Mouse (Mus musculus) 416B (cell line): Measurements from ENCODE around the gene Gtpbp3.

ENCODE experiments used
- DNase-seq: peaks from one replicate; pipeline ENCODE4 v3.0.0; 2011; ENCODE audit warnings: low read depth

Gene Gtpbp3

GRCm38 (mm10) chr8:71497881-71498501 lies 10.1 kb downstream of the Gtpbp3 start:
- no peak for DNase-seq

DNA sequence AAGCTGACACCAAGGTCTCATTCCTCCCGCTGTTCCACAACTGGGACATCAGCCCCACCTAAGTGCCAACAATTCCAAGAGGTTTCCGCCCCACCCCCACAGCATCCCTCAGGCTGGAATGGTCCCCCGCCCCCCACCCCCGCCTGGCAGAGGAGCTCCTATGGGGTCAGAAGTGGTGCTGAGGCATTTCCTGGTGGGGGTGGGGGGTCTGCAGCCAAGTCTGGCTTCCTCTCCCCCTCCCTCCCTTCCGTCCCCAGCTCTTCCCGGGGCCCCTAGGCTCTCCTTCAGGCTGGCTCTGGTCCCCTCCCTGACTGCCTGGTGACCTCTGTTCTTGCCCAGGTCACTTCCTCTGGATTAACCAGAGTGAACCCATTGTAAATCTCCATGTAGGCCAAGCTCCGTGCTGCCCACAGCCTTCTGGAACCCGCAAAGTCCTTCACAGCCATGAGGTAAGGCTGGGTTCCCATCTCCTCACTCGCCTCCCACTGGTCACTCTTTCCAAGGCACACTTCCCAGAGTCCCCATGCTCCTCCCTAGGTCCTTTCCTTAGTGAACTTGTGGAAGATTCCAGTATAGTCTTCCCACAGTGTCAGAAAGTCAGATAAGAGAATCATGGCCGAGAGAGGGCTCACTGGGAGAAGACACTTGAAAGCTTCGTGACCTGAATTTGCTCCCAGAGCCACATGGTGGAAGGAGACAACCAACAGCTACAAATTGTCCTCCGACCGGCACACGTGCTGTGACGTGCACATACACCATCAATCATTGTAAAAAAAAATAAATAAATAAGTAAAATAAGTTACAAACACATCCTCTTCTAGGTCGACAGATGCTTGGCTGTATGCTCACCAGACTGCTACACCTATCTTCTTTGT lies 11.2 kb downstream of the Gtpbp3 start:
- no peak for DNase-seq

DNA sequence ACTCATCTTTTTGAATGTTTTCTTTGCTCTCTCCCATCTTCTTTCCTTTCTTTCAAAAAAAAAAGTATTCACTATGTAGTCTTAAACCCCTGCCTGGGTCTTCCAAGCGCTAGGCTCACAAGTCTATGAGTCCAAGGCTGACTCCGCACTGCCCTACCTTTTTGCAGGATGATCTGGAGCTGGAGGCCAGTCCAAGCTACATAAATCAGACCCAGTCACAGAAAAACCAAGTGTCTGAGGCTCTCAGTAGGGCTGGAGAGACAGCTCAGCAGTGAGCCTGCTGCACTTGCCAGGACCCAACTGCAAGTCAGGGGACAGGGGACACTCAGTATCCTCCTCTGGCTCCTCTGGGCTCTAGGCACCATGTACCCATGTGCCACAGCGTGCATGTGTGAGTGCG lies 16.4 kb downstream of the Gtpbp3 start:
- DNase-seq, result no peak

DNA sequence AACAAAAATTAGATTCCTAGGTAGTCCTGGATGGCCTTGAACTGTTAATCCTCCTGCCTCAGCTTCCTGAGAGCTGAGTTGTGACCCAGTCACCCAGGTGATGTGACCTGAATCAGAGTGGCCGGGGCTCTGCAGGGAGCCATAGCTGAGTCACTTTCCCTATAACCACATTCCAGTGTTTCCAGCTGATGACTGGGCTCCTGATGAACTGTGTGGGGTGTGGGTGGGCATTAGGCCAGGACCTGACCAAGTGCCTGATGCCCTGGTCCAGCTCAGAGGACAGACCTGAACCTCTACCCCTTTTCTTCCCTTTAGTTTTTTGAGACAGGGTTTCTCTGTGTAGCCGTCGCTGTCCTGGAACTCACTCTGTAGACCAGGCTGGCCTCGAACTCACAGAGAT lies 17.4 kb downstream of the Gtpbp3 start:
- peak; percentile 21 for DNase-seq

DNA sequence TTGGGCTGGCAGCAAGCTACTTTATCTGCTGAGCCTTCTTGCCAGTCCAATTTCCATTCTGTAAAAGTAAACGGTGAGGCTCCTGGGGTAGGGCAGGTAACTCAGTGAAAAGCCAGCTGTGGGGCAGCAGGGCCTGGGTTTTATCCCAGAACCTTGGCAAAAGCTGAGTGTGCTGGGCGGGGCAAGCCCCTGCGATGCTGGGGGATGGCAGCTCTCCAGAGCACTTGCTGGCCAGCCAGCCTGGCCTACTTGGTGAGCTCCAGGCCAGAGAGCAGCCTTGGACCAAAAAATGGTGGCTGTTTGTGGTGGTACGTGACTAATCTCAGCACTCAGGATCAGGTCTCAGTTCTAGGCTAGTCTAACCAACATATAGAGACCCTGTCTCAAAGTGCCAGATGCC lies 18.1 kb downstream of the Gtpbp3 start:
- DNase-seq, result no peak

DNA sequence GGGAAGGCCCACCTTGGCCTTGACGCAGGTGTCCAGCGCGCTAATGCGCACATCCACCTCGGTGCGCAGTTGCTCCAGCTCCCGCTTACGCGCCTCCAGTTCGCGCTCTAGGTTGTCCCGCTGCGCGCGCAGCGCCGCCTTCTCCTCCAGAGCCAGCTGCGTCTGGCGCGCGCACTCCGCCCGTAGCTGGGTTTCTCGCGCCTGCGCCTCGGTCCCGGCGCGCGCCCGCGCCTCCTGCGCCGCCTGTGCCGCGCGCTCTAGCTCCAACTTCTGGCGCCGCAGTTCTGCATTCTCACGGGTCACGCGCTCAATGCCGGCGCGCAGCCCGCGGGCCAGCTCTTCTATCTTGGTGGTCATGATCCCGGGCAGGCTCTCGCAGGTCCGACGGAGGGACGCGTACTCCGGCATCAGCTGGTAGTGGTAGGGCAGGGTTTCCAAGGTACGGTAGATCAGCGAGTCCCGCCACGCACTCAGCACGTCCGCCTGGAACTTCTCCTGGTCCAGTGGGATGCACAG lies 19.7 kb downstream of the Gtpbp3 start:
- DNase-seq, result no peak

GRCm38 (mm10) chr8:71509316-71509715 lies 21.4 kb downstream of the Gtpbp3 start:
- DNase-seq, result no peak

DNA sequence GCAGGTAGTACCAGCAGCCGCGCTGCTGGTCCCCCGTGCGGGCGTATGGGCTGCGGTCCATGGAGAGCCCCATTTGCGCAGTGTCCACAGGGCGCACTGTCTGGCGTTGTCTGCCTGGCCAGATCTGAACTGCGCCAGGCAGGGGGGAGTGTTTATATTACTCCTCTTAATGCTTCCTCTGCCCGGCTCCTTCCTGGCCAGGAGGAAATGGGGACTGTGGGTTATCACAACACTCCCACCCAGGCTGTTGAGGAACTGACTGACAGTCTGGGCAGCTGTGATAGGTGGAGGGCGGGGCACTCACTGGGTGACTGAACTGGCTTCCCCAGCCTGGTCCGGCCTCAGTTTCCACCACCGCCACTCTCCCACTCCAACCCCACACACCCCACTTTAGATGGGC lies 23.7 kb downstream of the Gtpbp3 start, which contains the start of gene Plvap:
Gene Plvap (minus strand): TSS at position 109 of the 400 bp plus-strand sequence.
- peak; percentile 87 for DNase-seq

DNA sequence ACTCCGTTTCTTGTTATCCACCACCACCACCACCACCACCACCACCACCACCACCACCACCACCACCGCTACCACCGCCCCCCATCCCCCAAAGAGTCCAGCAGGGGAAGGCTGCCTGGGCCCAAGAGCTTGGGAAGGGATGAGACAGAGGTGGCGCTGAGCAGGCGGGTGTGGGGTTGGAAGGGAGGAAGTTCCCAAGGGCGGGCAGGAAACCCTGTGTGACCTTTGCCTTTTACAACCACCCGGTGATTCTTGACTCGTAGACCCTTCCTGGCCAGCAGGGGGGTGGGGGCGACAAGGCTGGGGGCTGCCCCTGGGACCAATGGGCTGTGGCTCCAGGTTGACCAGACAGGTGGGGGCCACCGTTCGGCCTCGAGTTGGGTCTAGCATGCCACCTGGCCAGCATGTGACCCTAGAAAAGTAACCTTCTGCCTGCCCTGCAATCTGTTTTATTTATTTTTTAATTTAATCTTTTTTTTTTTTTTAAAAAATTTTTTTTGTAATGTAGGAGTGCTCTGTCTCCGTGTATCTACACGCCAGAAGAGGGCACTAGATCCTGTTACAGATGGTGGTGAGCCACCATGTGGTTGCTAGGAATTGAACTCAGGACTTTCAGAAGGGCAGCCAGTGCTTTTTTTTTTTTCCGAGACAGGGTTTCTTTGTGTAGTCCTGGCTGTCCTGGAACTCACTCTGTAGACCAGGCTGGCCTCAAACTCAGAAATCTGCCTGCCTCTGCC lies 25.3 kb downstream of the Gtpbp3 start:
- peak; percentile 59 for DNase-seq

- DNase-seq, result peak; percentile 54
Observed at GRCm38 (mm10) chr8:71515043-71515442, 27.1 kb downstream of the Gtpbp3 start.

DNA sequence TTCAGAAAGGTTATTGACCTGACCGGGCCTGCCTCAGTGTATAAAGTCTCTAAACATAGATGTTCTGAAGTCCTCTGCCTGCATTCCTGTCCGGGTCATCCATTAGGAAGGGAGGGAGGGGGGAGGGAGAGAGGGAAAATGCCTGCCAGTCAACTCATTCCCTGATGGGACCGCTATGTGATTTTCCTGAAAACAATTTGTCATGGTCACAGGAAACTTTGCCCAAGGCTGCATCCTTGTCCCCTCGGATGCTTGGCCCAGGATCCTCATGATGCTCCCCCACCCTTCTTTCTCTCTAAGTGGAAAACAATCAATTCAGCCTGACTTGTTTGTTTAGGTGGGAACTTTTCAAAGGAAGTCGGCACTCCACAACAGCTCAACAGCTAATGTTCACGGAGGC lies 28.9 kb downstream of the Gtpbp3 start:
- DNase-seq, result no peak

DNA sequence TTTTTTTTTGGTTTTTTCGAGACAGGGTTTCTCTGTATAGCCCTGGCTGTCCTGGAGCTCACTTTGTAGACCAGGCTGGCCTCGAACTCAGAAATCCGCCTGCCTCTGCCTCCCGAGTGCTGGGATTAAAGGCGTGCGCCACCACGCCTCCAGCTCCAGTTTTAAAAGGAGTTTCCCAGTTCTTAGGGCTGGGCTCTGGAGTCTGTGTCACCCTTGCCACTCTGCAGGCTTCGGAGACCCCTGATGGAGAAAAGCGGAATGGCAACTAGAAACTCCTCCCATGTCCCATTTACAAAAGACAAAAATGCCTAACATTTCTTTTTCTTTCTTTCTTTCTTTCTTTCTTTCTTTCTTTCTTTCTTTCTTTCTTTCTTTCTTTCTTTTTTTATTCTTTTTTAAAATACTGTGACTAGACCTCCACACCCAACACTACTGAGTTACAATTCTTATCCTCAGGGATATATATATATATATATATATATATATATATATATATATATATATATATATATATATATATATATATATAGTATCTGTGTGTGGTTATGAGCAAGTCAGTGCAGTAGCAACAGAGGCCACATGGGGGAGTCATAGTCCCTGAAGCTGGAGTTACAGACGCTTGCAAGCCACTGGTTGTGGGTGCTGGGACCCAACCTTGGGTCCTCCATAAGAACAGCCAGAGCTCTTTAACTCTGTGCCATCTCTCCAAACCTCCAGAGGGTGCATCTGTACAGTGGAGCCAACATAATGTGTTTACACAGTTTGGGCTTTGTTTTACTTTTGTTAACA lies 31.3 kb downstream of the Gtpbp3 start:
- DNase-seq, result peak; percentile 85

DNA sequence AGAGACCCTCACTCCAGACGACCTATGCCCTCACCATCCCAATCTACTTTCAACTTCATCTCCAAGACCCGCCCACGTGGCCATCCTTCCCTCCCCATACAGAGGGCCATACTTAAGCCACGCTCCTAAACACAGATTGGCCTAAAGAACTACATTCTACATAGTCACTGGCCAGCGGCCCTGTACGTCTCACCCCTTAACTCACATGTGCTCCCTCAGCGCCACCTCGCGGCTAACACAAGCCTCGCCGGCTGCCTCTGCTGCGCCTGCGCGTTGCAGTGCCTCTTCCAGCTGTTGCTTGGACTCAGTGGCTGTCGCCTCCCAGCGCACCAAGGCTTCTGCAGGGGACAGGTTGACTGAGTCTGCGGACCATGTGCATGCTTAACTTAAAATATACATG lies 33.7 kb downstream of the Gtpbp3 start:
- peak; percentile 98 for DNase-seq

DNA sequence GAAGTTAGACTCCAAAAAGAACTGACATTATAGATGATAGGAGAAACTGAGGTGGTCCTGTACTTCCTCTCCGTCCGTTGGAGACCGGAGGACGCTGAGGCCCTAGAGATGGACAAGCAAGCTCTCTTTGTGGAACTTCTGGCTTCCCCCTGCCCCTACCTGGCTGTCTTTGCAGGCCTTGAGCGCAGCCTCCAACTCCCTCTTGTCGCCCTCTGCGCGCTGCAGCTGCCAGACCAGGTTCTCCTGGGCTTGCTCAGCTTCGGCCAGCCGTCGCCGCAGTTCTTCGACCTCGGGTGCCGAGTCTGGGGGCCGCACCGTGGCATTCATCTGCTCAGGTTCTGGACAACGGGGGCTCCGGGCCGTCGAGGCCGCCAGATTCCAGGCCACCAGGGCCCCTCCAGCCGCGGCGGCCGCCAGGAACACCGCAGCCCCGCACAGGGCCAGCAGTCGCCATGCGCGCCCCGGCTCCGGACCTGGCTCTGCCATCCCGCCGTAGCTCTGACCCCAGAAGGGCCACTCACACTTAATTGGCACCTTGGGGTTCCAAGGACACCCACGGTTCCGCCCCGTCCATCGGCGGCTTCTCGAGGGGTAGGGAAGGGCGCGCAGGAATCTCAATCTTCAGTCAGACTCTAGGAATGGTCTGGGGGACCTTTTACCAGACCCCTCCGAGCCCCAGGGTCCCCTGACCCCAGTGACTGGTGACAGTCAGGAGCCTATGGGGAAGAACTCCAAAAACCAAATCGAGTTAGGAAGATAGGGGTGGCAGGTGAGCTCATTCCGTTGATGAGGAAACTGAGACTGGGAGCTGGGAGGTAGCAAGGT lies 37.5 kb downstream of the Gtpbp3 start, which contains the start of gene Ccdc194:
Gene Ccdc194 (minus strand): TSS at position 486 of the 825 bp plus-strand sequence.
- DNase-seq, result no peak

GRCm38 (mm10) chr8:71526272-71526671 lies 38.4 kb downstream of the Gtpbp3 start:
- no peak for DNase-seq

- no peak for DNase-seq
Observed at GRCm38 (mm10) chr8:71527162-71527870, 39.4 kb downstream of the Gtpbp3 start.

DNA sequence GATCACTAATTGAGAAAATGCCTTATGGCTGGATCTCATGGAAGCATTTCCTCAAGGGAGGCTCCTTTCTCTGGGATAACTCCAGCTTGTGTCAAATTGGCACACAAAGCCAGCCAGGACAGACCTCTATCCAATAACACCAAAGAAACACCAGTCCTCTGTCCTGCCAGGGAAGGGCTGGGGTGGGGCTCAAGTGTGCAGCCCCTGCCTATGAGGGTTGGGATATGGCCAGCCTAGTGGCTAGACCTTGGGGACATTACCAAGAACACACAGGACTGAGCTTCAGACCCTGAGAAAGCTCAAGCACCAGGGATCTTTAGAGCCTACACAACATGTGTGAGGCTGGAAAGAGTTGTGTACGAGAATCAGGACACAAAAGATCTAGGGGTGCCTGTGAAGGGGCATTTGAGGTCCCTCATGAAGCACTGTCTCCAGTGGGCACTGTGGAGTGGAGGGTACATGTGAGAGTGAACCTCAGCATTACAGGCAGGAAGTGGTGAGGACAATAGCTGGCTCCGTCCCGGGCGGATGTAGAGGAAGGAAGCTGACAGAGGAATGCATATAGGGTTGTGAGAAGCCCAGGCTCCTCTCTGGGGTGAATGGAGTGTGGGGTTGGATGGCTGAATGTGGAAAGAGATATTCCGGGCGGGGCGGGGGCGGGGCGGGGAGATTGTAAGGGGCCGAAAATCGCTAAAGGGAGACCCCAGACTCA lies 40.6 kb downstream of the Gtpbp3 start:
- DNase-seq, result peak; percentile 64

DNA sequence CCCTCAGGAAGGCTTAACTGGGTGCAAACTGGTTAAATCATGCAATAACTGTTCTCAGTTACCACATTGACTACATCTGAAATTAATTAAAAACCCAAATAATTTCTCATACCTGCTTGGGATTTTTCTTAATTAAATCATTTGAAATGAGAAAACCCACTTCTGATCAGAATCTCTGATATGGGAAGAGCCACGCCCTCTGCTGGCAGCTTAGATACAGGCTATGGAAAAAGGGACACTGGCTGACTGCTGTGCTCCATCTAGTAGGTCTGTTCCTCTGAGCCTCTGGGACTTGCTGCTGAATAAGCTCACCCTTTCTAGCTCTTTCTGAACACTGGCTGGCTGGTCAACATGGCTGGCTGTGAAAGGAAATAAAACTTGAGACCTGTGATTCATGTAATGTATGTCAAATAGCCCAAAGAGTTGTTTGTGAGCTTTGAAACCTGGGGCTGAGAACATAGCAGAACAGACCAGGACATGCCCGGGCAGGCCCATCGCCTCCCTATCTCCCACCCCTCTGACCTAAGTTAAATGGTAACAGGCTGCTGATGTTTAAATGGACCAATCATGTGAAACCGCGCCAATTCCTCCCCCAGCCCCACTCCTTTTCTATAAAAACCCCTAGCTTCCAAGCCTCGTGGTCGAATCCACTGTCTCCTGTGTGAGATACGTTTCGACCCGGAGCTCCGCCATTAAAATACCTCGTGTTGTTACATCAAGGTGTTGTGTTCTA lies 43.0 kb downstream of the Gtpbp3 start:
- DNase-seq, result peak; percentile 78
